Mouse (Mus musculus): ENCODE results near the gene Hnrnpab.

DNA sequence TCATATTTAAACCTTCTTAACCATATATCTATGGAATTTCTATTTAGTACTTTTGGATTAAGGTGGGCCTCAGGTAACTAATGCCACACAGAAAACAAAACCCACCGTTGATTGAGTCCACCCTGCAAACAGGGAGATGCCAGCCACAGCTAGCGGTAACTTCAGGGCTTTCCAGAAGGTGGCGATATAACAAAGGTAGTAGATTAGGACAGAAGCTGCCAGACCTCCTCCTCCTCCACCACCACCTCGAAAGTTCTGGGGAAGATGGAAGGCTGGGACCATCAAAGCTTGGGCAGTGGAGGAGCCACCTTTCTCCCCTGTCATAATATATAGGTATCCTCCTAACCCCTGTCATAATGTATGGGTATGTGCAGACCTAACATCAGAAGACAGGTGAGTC is 11.0 kb upstream of the Hnrnpab start:
- TF ChIP-seq CTCF (IDR thresholded peaks at IDR 0.05; ENCODE audit: insufficient read depth, low read length) (peak; percentile 90), POLR2A (IDR thresholded peaks at IDR 0.05; ENCODE audit: borderline replicate concordance, extremely low read depth, low read depth, low read length) (no peak)
